Mouse (Mus musculus) ES-E14 (cell line): ENCODE measurements around the gene Osbpl10. TPM values are rescaled to one million over a fixed set of nuclear protein-coding genes. Genes with fewer than 3 reads are reported as not detected.

Experiments
- DNase-seq: peaks from one replicate; pipeline ENCODE4 v3.0.0-alpha.2; 2013; ENCODE audit warnings: low read depth, low spot score
- H3K27ac ChIP-seq: 2 replicates; pipeline ENCODE4 v1.5.1; 2012; ENCODE audit warnings: low read depth, mild to moderate bottlenecking, low read length, moderate library complexity, mixed read lengths; ENCODE audit not compliant: poor library complexity, insufficient read depth, severe bottlenecking
- H3K36me3 ChIP-seq: 2 replicates; pipeline ENCODE4 v1.6.1; 2012; ENCODE audit warnings: mild to moderate bottlenecking, low read length, moderate library complexity, mixed read lengths; ENCODE audit not compliant: control insufficient read depth, poor library complexity, insufficient read depth, severe bottlenecking
- H3K4me1 ChIP-seq, 2 experiments: fragments of 150-350 bp in 1 of 2; sonication (generic) in 1 of 2; 2 replicates each; pipeline ENCODE4 v1.6.1; 2012; ENCODE audit warnings: low read length in 2 of 2, mild to moderate bottlenecking in 1 of 2, mixed read lengths in 1 of 2; ENCODE audit not compliant: control insufficient read depth in 2 of 2, insufficient read depth in 2 of 2, poor library complexity in 1 of 2
- H3K4me3 ChIP-seq, 2 experiments: fragments of 150-350 bp in 1 of 2; sonication (generic) in 1 of 2; 2 replicates each; pipeline ENCODE4 v1.5.1; 2012; ENCODE audit warnings: low read length in 2 of 2, low read depth in 1 of 2, mild to moderate bottlenecking in 1 of 2, mixed read lengths in 1 of 2; ENCODE audit not compliant: insufficient read depth in 1 of 2, poor library complexity in 1 of 2, severe bottlenecking in 1 of 2
- H3K9ac ChIP-seq: 2 replicates; pipeline ENCODE4 v1.6.1; 2012; ENCODE audit warnings: low read depth, mild to moderate bottlenecking, low read length, mixed read lengths; ENCODE audit not compliant: poor library complexity, insufficient read depth, severe bottlenecking
- H3K9me3 ChIP-seq: fragments of 150-350 bp; sonication (generic); 2 replicates; pipeline ENCODE4 v1.6.1; 2012; ENCODE audit warnings: low read depth, mild to moderate bottlenecking, low read length; ENCODE audit not compliant: control insufficient read depth, insufficient read depth
- CHD2 ChIP-seq: IDR thresholded peaks from 2 replicates; pipeline ENCODE4 v1.6.1; 2014; ENCODE audit warnings: mild to moderate bottlenecking, low read depth, low read length, inconsistent platforms
- HCFC1 ChIP-seq: IDR thresholded peaks from 2 replicates; pipeline ENCODE4 v1.6.1; 2012; ENCODE audit warnings: low read length, inconsistent platforms, borderline replicate concordance; ENCODE audit not compliant: insufficient read depth
- MAFK ChIP-seq: IDR thresholded peaks from 2 replicates; pipeline ENCODE4 v1.6.1; 2014; ENCODE audit warnings: mild to moderate bottlenecking, low read depth, low read length, inconsistent platforms; ENCODE audit not compliant: insufficient read depth
- ZC3H11A ChIP-seq: IDR thresholded peaks from 2 replicates; pipeline ENCODE4 v1.6.1; 2012; ENCODE audit warnings: low read depth, mild to moderate bottlenecking, inconsistent platforms, low read length, borderline replicate concordance
- ZNF384 ChIP-seq: IDR thresholded peaks from 2 replicates; pipeline ENCODE4 v1.6.1; 2012; ENCODE audit warnings: low read depth, low read length, inconsistent platforms
- in situ Hi-C, 2 experiments: fragments of 600-800 bp; cut with MboI; formaldehyde crosslinking; loops; one replicate each; pipeline ENCODE4 v1.15.1; 2025; ENCODE audit warnings: low sequenced_read_pairs in 2 of 2, inconsistent platforms in 1 of 2; ENCODE audit not compliant: unreplicated experiment in 2 of 2
- total RNA-seq: library from RNA; depleted of rRNA; stranded (reverse); fragments of 300-350 nt; gene quantifications from 2 replicates; pipeline ENCODE4 v1.2.3, GENCODE M21; 2012

Osbpl10 gene
- total RNA-seq, 1 experiment = 15.2 TPM

DNA sequence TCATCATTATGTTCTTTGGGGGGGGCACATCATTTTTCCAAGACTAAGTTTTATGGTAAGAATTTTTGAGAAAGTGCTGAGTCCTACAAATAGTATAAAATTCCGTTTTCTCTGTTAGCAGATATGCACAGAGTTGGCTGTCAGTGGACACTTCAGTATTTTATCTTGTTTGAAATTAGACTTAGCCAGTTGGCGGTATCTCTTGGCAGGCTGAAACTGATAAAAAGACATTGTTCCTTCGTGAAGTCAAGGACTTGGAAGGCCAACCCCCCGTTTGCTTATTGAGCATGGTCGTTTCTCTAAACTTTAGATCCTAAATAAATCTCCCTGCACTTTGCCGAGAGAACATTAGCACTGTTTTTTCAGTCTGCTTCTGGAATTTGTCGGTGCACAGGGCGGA lies 185.3 kb downstream of the Osbpl10 start:
- TF ChIP-seq HCFC1 = no peak
- no peak for TF ChIP-seq MAFK
- no peak for TF ChIP-seq ZC3H11A
- no peak for TF ChIP-seq CHD2
- TF ChIP-seq ZNF384 = no peak
- H3K4me3 ChIP-seq = no peak overlapping the region
- H3K9ac ChIP-seq = no peak overlapping the region
- in situ Hi-C loops = no loop called here
- peaks cover 2% of the 10 kb centered on the region; the same call in 1 of the 2 replicates for H3K36me3 ChIP-seq
- no peak overlapping the region for H3K27ac ChIP-seq
- no peak for DNase-seq
- H3K9me3 ChIP-seq = no peaks in the 10 kb centered on the region
- peaks cover 0 to 1% of the 10 kb centered on the region in 2 experiments; a peak in 1 of 4 replicates for H3K4me1 ChIP-seq

DNA sequence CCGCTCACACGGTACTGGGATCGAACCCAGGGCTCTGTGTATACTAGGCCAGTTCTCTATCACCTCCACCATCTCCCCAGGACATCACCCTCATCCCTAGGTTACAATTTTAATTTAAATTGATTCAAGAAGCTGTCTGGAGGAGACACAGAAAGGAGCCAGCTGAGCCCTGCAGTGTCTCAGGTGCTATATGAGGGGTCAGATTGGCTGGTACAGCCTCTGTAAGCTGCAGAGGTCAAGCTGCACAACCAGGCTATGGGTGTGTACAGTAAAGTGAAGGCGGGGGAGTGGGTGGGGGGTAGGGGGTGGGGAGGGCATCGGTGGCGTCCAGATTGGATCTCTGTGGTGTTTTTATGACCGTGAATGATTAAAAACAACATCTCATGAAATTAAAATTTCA lies 186.0 kb downstream of the Osbpl10 start:
- peaks cover 2% of the 10 kb centered on the region; the same call in 1 of the 2 replicates for H3K36me3 ChIP-seq
- DNase-seq = no peak
- no peak overlapping the region for H3K27ac ChIP-seq
- in situ Hi-C loops = no loop called here
- H3K9me3 ChIP-seq = no peaks in the 10 kb centered on the region
- no peak overlapping the region for H3K9ac ChIP-seq
- H3K4me1 ChIP-seq = peaks cover 0 to 4% of the 10 kb centered on the region in 2 experiments; a peak in 1 of 4 replicates
- TF ChIP-seq ZNF384 = no peak
- no peak for TF ChIP-seq MAFK
- TF ChIP-seq CHD2 = no peak
- TF ChIP-seq HCFC1 = no peak
- no peak for TF ChIP-seq ZC3H11A
- H3K4me3 ChIP-seq = no peak overlapping the region

DNA sequence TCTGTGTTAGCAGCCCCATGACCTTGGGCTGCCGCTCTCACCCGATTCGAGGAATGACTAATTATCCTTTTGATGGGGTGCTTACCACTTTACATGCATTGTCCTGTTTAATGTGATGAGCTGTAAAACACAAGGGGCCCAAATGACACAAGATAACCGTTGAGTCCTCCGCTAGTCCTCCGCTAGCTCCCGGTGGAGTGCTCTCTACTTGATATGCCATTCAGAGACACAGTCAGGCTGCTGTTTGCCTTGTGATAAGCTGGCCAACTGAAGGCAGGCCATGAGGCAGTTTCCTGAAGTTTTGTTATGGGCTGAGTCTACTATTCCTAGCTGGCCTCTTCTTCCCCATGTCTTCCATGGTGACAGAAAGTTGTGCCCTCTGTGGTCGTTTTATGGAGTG lies 187.6 kb downstream of the Osbpl10 start:
- H3K9me3 ChIP-seq = no peaks in the 10 kb centered on the region
- H3K27ac ChIP-seq = no peak overlapping the region
- no peak for TF ChIP-seq ZC3H11A
- no peak for TF ChIP-seq MAFK
- TF ChIP-seq ZNF384 = no peak
- no peak for TF ChIP-seq HCFC1
- no peak for TF ChIP-seq CHD2
- in situ Hi-C loops = no loop called here
- H3K4me3 ChIP-seq = no peak overlapping the region
- peaks cover 7% of the 10 kb centered on the region; the same call in 1 of the 2 replicates for H3K36me3 ChIP-seq
- DNase-seq = no peak
- no peak overlapping the region for H3K9ac ChIP-seq
- peaks cover 2 to 8% of the 10 kb centered on the region in 2 experiments; a peak in 1 of 4 replicates for H3K4me1 ChIP-seq

DNA sequence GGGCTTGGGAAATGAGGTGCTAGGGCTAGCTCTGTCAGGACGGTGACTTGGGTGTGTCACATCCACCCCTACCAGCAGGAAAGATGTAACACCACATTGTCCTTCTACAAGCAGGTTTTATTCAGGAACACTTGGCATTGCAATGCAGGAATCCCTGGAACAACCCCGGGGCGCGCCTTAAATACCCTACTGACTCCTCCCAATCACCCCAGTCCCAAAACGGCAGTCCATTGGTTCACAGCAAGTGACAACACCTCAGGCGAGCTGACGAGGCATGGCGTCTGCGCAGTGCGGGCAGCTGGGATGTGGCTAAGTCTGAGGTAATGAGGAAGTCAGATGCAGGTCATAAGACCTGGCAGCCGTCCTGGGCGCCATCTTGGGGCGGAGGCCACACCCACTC lies 191.2 kb downstream of the Osbpl10 start:
- peaks cover 7% of the 10 kb centered on the region; the same call in 1 of the 2 replicates for H3K36me3 ChIP-seq
- H3K9ac ChIP-seq = no peak overlapping the region
- no peak for DNase-seq
- in situ Hi-C loops = no loop called here
- H3K9me3 ChIP-seq = no peaks in the 10 kb centered on the region
- peaks cover 2 to 8% of the 10 kb centered on the region in 2 experiments; a peak in 1 of 4 replicates for H3K4me1 ChIP-seq
- peak overlapping the region; percentile 90 for H3K27ac ChIP-seq
- no peak for TF ChIP-seq ZNF384
- no peak for TF ChIP-seq MAFK
- no peak for TF ChIP-seq ZC3H11A
- TF ChIP-seq HCFC1 = no peak
- no peak for TF ChIP-seq CHD2
- no peak overlapping the region for H3K4me3 ChIP-seq

DNA sequence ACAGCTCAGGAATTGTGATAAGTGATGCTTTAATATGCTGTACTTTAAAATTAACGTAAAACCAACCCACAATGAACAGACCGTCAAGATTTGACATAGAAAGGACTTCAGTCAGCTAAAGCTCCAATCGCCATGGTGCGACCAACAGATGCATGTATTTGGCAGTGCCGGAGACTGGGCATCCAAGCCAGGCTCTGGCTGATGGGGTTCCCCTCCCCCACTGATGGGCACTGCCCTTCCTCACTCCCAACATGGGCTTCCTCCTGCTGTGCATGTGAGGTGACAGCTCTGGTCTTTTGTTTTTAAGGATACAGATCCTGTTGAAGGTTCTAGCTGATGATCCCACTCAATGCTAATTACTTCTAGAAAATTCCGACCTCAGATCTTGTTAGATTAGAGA lies 193.7 kb downstream of the Osbpl10 start:
- Histone ChIP-seq H3K9me3 (no peaks in the 10 kb centered on the region), H3K27ac (no peak overlapping the region), H3K36me3 (peaks cover 12% of the 10 kb centered on the region; the same call in 1 of the 2 replicates), H3K4me3 (no peak overlapping the region), H3K4me1 (peaks cover 2 to 7% of the 10 kb centered on the region in 2 experiments; a peak in 1 of 4 replicates), H3K9ac (no peak overlapping the region)
- no peak for TF ChIP-seq CHD2
- no peak for TF ChIP-seq ZNF384
- TF ChIP-seq HCFC1 = no peak
- TF ChIP-seq ZC3H11A = no peak
- no peak for TF ChIP-seq MAFK
- in situ Hi-C loops = no loop called here
- DNase-seq = no peak
